Mouse (Mus musculus): Measurements from ENCODE around the gene Banp.
A peak's percentile ranks its signal among the peaks of the same experiment; 100 is the strongest.

Banp gene

GRCm38 (mm10) chr8:121926266-121926665, 23.3 kb upstream of the Banp start:
- DNase-seq (ENCODE audit: low spot score) = no peak

GRCm38 (mm10) chr8:121927316-121927715, 22.2 kb upstream of the Banp start:
- peak; percentile 27 for DNase-seq (ENCODE audit: low spot score)

GRCm38 (mm10) chr8:121930047-121930446, 19.5 kb upstream of the Banp start:
- DNase-seq (ENCODE audit: low spot score) = no peak

- DNase-seq (ENCODE audit: low spot score) = no peak
Observed at GRCm38 (mm10) chr8:121931571-121931970, 18.0 kb upstream of the Banp start.

GRCm38 (mm10) chr8:121932026-121932667, 17.4 kb upstream of the Banp start:
- no peak for DNase-seq (ENCODE audit: low spot score)

GRCm38 (mm10) chr8:121932668-121933520, 16.7 kb upstream of the Banp start:
- no peak for DNase-seq (ENCODE audit: low spot score)

GRCm38 (mm10) chr8:121934506-121934905, 15.0 kb upstream of the Banp start:
- DNase-seq (ENCODE audit: low spot score) = peak; percentile 16

GRCm38 (mm10) chr8:121934923-121935322, 14.6 kb upstream of the Banp start:
- DNase-seq (ENCODE audit: low spot score) = no peak

- no peak for DNase-seq (ENCODE audit: low spot score)
Observed at GRCm38 (mm10) chr8:121935341-121936294, 13.9 kb upstream of the Banp start.

- no peak for DNase-seq (ENCODE audit: low spot score)
Observed at GRCm38 (mm10) chr8:121936391-121936790, 13.2 kb upstream of the Banp start.

GRCm38 (mm10) chr8:121938732-121939131, 10.8 kb upstream of the Banp start:
- no peak for DNase-seq (ENCODE audit: low spot score)

- DNase-seq (ENCODE audit: low spot score) = no peak
Observed at GRCm38 (mm10) chr8:121943057-121943540, 6.5 kb upstream of the Banp start.

GRCm38 (mm10) chr8:121943716-121944115, 5.8 kb upstream of the Banp start:
- DNase-seq (ENCODE audit: low spot score) = no peak

- no peak for DNase-seq (ENCODE audit: low spot score)
Observed at GRCm38 (mm10) chr8:121944831-121945230, 4.7 kb upstream of the Banp start, which contains the start of gene Car5a. Gene Car5a, minus strand, starts transcription at chr8:121944904.

GRCm38 (mm10) chr8:121946351-121946750, 3.2 kb upstream of the Banp start:
- no peak for DNase-seq (ENCODE audit: low spot score)

- DNase-seq (ENCODE audit: low spot score) = no peak
Observed at GRCm38 (mm10) chr8:121947047-121947752, 2.4 kb upstream of the Banp start.

GRCm38 (mm10) chr8:121947753-121948141, 1.8 kb upstream of the Banp start:
- DNase-seq (ENCODE audit: low spot score) = peak; percentile 81

GRCm38 (mm10) chr8:121948321-121949145, 1.0 kb upstream of the Banp start:
- DNase-seq (ENCODE audit: low spot score) = peak; percentile 28

GRCm38 (mm10) chr8:121949941-121950748, 595 bp downstream of the Banp start:
- peak; percentile 99 for DNase-seq (ENCODE audit: low spot score)
